Mouse (Mus musculus): ENCODE results near the gene Acbd4. TPM values are rescaled to one million over a fixed set of nuclear protein-coding genes. Genes with fewer than 3 reads are reported as not detected.
A peak's percentile ranks its signal among the peaks of the same experiment; 100 is the strongest.

The Acbd4 gene
- total RNA-seq, 1 experiment = 14.0 TPM

DNA sequence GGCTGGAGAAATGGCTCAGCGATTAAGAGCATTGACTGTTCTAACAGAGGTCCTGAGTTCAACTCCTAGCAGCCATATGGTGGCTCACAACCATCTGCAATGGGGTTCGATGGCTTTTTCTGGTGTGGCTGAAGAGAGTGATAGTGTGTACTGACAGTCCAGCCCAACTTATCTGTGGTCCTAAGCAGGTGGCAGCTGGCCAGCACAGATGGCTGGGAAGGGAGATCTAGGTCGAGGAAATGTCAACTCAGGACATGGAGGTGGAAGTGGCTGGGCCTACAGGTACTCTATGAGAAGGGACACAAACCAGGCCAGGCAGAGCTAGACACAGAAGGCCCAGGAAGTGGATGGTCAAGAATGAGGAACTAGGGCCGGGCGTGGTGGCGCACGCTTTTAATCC, 25.5 kb upstream of the Acbd4 start:
- Histone ChIP-seq H3K27ac (ENCODE audit: insufficient read depth, low read depth, low read length, poor library complexity, severe bottlenecking) (no peak overlapping the region), H3K4me3 (ENCODE audit: insufficient read depth in 1 of 2, low read depth in 1 of 2, low read length in 2 of 2, poor library complexity in 1 of 2, severe bottlenecking in 1 of 2) (no peak overlapping the region), H3K9me3 (ENCODE audit: control insufficient read depth, insufficient read depth, low read depth, low read length) (no peaks in the 10 kb centered on the region), H3K4me1 (ENCODE audit: control insufficient read depth in 2 of 2, insufficient read depth in 2 of 2, low read length in 2 of 2, poor library complexity in 1 of 2) (peaks cover 0 to 18% of the 10 kb centered on the region in 2 experiments; a peak in 1 of 4 replicates), H3K9ac (ENCODE audit: insufficient read depth, low read depth, low read length, poor library complexity, severe bottlenecking) (no peak overlapping the region), H3K36me3 (ENCODE audit: control insufficient read depth, insufficient read depth, low read length, poor library complexity, severe bottlenecking) (peaks cover 11% of the 10 kb centered on the region; the same call in 1 of the 2 replicates)
- no peak for DNase-seq (ENCODE audit: low read depth, low spot score)
- TF ChIP-seq ZNF384 (IDR thresholded peaks at IDR 0.05; ENCODE audit: low read depth, low read length) (no peak), CHD2 (IDR thresholded peaks at IDR 0.05; ENCODE audit: low read depth, low read length) (no peak), ZC3H11A (IDR thresholded peaks at IDR 0.05; ENCODE audit: borderline replicate concordance, low read depth, low read length) (no peak), MAFK (IDR thresholded peaks at IDR 0.05; ENCODE audit: insufficient read depth, low read depth, low read length) (no peak), HCFC1 (IDR thresholded peaks at IDR 0.05; ENCODE audit: borderline replicate concordance, insufficient read depth, low read length) (no peak)
- in situ Hi-C loops (cut with MboI; ENCODE audit: low sequenced_read_pairs in 2 of 2, unreplicated experiment in 2 of 2) = no loop called here

DNA sequence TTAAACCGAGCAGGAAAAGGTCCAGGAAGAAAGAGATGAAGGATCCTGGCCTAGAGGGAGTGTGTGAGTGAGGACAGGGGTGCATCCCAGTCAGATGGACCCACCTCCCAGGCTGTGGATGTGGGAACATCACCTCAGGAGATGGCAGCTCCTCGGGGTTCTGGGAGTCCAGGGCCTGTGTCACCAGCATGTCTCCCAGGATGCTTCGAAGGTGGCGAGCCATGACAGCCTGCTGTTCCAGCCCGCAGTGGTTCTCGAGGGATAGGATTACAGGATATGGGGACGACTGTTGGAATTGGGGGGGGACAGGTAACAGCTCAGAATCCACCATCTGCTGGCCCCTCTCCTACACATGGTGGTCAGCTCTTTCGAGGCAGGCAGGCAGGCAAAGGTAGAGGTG, 24.9 kb upstream of the Acbd4 start:
- Histone ChIP-seq H3K4me1 (ENCODE audit: control insufficient read depth in 2 of 2, insufficient read depth in 2 of 2, low read length in 2 of 2, poor library complexity in 1 of 2) (peaks cover 0 to 20% of the 10 kb centered on the region in 2 experiments; a peak in 1 of 4 replicates), H3K27ac (ENCODE audit: insufficient read depth, low read depth, low read length, poor library complexity, severe bottlenecking) (no peak overlapping the region), H3K9ac (ENCODE audit: insufficient read depth, low read depth, low read length, poor library complexity, severe bottlenecking) (no peak overlapping the region), H3K9me3 (ENCODE audit: control insufficient read depth, insufficient read depth, low read depth, low read length) (no peaks in the 10 kb centered on the region), H3K36me3 (ENCODE audit: control insufficient read depth, insufficient read depth, low read length, poor library complexity, severe bottlenecking) (peaks cover 6% of the 10 kb centered on the region; the same call in 1 of the 2 replicates), H3K4me3 (ENCODE audit: insufficient read depth in 1 of 2, low read depth in 1 of 2, low read length in 2 of 2, poor library complexity in 1 of 2, severe bottlenecking in 1 of 2) (no peak overlapping the region)
- TF ChIP-seq HCFC1 (IDR thresholded peaks at IDR 0.05; ENCODE audit: borderline replicate concordance, insufficient read depth, low read length) (no peak), ZNF384 (IDR thresholded peaks at IDR 0.05; ENCODE audit: low read depth, low read length) (no peak), ZC3H11A (IDR thresholded peaks at IDR 0.05; ENCODE audit: borderline replicate concordance, low read depth, low read length) (no peak), MAFK (IDR thresholded peaks at IDR 0.05; ENCODE audit: insufficient read depth, low read depth, low read length) (no peak), CHD2 (IDR thresholded peaks at IDR 0.05; ENCODE audit: low read depth, low read length) (no peak)
- no peak for DNase-seq (ENCODE audit: low read depth, low spot score)
- in situ Hi-C loops (cut with MboI; ENCODE audit: low sequenced_read_pairs in 2 of 2, unreplicated experiment in 2 of 2) = no loop called here

DNA sequence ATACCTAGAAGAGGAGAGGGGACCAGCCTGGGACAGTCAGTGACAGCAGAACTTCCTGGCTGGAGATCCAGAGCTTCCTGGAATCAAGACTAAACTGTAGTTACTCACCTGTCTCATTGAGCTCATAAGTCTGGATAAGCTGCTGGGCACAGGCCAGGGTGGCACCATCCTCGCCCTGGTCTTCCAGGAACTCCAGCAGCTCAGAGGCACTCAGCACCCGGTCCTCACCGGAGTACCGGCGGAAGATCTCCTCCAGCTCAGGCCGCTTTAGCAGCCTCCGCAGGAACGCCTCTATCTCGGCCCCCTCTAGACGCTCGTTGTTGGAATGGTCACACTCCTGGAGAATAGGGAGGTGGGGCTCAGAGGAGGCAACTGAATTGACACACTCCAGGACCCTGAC, 23.4 kb upstream of the Acbd4 start:
- no peak for DNase-seq (ENCODE audit: low read depth, low spot score)
- Histone ChIP-seq H3K9me3 (ENCODE audit: control insufficient read depth, insufficient read depth, low read depth, low read length) (no peaks in the 10 kb centered on the region), H3K27ac (ENCODE audit: insufficient read depth, low read depth, low read length, poor library complexity, severe bottlenecking) (no peak overlapping the region), H3K4me1 (ENCODE audit: control insufficient read depth in 2 of 2, insufficient read depth in 2 of 2, low read length in 2 of 2, poor library complexity in 1 of 2) (peaks cover 0 to 22% of the 10 kb centered on the region in 2 experiments; a peak in 1 of 4 replicates), H3K36me3 (ENCODE audit: control insufficient read depth, insufficient read depth, low read length, poor library complexity, severe bottlenecking) (peaks cover 6% of the 10 kb centered on the region; the same call in 1 of the 2 replicates), H3K9ac (ENCODE audit: insufficient read depth, low read depth, low read length, poor library complexity, severe bottlenecking) (no peak overlapping the region), H3K4me3 (ENCODE audit: insufficient read depth in 1 of 2, low read depth in 1 of 2, low read length in 2 of 2, poor library complexity in 1 of 2, severe bottlenecking in 1 of 2) (no peak overlapping the region)
- TF ChIP-seq CHD2 (IDR thresholded peaks at IDR 0.05; ENCODE audit: low read depth, low read length) (no peak), ZC3H11A (IDR thresholded peaks at IDR 0.05; ENCODE audit: borderline replicate concordance, low read depth, low read length) (no peak), HCFC1 (IDR thresholded peaks at IDR 0.05; ENCODE audit: borderline replicate concordance, insufficient read depth, low read length) (no peak)
- in situ Hi-C loops (cut with MboI; ENCODE audit: low sequenced_read_pairs in 2 of 2, unreplicated experiment in 2 of 2) = no loop called here

DNA sequence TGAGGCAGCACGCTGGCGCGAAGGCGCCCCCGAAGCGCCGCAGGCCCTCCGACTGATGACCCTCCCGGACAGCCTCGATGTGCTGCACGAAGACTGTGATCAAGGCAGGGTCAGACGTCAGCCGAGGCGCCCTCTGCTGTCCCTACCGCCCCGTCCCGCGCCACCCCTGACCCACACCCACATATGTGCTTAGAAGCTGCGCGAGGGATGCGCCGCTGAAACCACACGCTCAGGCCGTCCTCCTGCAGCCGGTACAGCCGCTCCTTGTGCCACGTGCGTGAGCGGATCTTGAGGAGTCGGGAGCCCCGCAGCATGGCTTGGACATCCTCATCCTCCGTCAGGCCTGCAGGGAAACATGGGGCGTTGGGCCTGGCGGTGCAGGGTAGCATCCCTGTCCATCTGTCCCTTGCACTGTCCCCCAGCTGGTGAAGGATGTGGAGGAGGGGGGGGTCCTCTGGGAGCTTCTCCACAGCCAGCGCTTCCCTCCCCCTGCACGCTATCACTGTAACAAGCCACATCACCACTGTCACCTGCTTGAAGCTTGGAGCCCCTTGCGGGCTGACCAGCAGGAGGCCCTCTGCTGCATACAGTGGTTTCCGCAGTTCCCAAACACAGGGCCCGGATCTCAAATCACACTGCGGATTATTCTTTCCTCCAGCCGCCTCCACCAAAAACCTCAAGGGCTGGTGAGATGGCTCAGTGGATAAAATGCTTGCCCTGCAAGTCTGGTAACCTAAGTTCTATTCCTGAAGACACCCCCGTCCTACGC, 21.0 kb upstream of the Acbd4 start:
- in situ Hi-C loops (cut with MboI; ENCODE audit: low sequenced_read_pairs in 2 of 2, unreplicated experiment in 2 of 2) = no loop called here
- TF ChIP-seq ZNF384 (IDR thresholded peaks at IDR 0.05; ENCODE audit: low read depth, low read length) = no peak
- no peak for TF ChIP-seq MAFK (IDR thresholded peaks at IDR 0.05; ENCODE audit: insufficient read depth, low read depth, low read length)
- TF ChIP-seq CHD2 (IDR thresholded peaks at IDR 0.05; ENCODE audit: low read depth, low read length) = no peak
- TF ChIP-seq ZC3H11A (IDR thresholded peaks at IDR 0.05; ENCODE audit: borderline replicate concordance, low read depth, low read length) = no peak
- TF ChIP-seq HCFC1 (IDR thresholded peaks at IDR 0.05; ENCODE audit: borderline replicate concordance, insufficient read depth, low read length) = no peak
- Histone ChIP-seq H3K4me3 (ENCODE audit: insufficient read depth in 1 of 2, low read depth in 1 of 2, low read length in 2 of 2, poor library complexity in 1 of 2, severe bottlenecking in 1 of 2) (peak overlapping the region; percentile 47 to 61; a peak in 3 of 4 replicates), H3K27ac (ENCODE audit: insufficient read depth, low read depth, low read length, poor library complexity, severe bottlenecking) (no peak overlapping the region), H3K4me1 (ENCODE audit: control insufficient read depth in 2 of 2, insufficient read depth in 2 of 2, low read length in 2 of 2, poor library complexity in 1 of 2) (peaks cover 0 to 11% of the 10 kb centered on the region in 2 experiments; a peak in 1 of 4 replicates), H3K9me3 (ENCODE audit: control insufficient read depth, insufficient read depth, low read depth, low read length) (no peaks in the 10 kb centered on the region), H3K9ac (ENCODE audit: insufficient read depth, low read depth, low read length, poor library complexity, severe bottlenecking) (peak overlapping the region; percentile 55), H3K36me3 (ENCODE audit: control insufficient read depth, insufficient read depth, low read length, poor library complexity, severe bottlenecking) (peaks cover 6% of the 10 kb centered on the region; the same call in 1 of the 2 replicates)
- DNase-seq (ENCODE audit: low read depth, low spot score) = no peak
